Mouse (Mus musculus) midbrain, postnatal 0 days (tissue): ENCODE results near the gene Ccdc38. TPM values are rescaled to one million over a fixed set of nuclear protein-coding genes. Genes with fewer than 3 reads are reported as not detected.

Experiments used
- ATAC-seq: fragments of 200-750 bp; cut with Nextera tagmentation; 2 replicates; pipeline ENCODE4 v1.8.0; 2017; ENCODE audit warnings: moderate number of reproducible peaks, mild to moderate bottlenecking, moderate TSS enrichment, moderate library complexity; ENCODE audit not compliant: low FRiP score
- DNase-seq: peaks from one replicate; pipeline ENCODE4 v3.0.0-alpha.2; 2015; ENCODE audit warnings: low spot score
- H3K27ac ChIP-seq: fragments of 300-500 bp; sonication (generic); 2 replicates; pipeline ENCODE4 v1.5.1; 2014; ENCODE audit warnings: low read depth, mild to moderate bottlenecking, low read length, mixed read lengths
- H3K27me3 ChIP-seq: fragments of 300-500 bp; sonication (generic); 2 replicates; pipeline ENCODE4 v1.6.1; 2014; ENCODE audit warnings: low read length, control low read depth, mixed read lengths; ENCODE audit not compliant: insufficient read depth
- H3K36me3 ChIP-seq: fragments of 300-500 bp; sonication (generic); 2 replicates; pipeline ENCODE4 v1.6.1; 2014; ENCODE audit warnings: low read length, control low read depth, mixed read lengths; ENCODE audit not compliant: insufficient read depth
- H3K4me1 ChIP-seq: fragments of 300-500 bp; sonication (generic); 2 replicates; pipeline ENCODE4 v1.6.1; 2014; ENCODE audit warnings: mild to moderate bottlenecking, control low read depth, antibody characterized with exemption, low read length, mixed read lengths; ENCODE audit not compliant: insufficient read depth
- H3K4me2 ChIP-seq: fragments of 300-500 bp; sonication (generic); 2 replicates; pipeline ENCODE4 v1.6.1; 2014; ENCODE audit warnings: low read depth, mild to moderate bottlenecking, low read length, mixed read lengths; ENCODE audit not compliant: poor library complexity, severe bottlenecking
- H3K4me3 ChIP-seq: fragments of 300-500 bp; sonication (generic); 2 replicates; pipeline ENCODE4 v1.5.1; 2014; ENCODE audit warnings: low read depth, mild to moderate bottlenecking, low read length, moderate library complexity
- H3K9ac ChIP-seq: fragments of 300-500 bp; sonication (generic); replicated peaks from 2 replicates; pipeline ENCODE4 v1.6.1; 2014; ENCODE audit warnings: mild to moderate bottlenecking, low read length, moderate library complexity, mixed read lengths; ENCODE audit not compliant: poor library complexity, severe bottlenecking
- H3K9me3 ChIP-seq: fragments of 300-500 bp; sonication (generic); 2 replicates; pipeline ENCODE4 v1.6.1; 2016; ENCODE audit warnings: low read length, control low read depth
- CTCF ChIP-seq: IDR thresholded peaks from 2 replicates; pipeline ENCODE4 v1.5.1; 2016; ENCODE audit warnings: antibody characterized with exemption, mild to moderate bottlenecking
- WGBS: fragments of 180-500 bp; shearing (Covaris S2); extraction: QIAGEN DNeasy Blood & Tissue Kit; methylation state at CpG from one replicate; pipeline ENCODE4 v1.1.7; 2014; 5-methylcytosine and 5-hydroxymethylcytosine counted together
- polyA plus RNA-seq: library from polyadenylated mRNA; unstranded; fragments of >200 nt; fragmentation: Nextera tagmentation; extraction: Ambion mirVana; gene quantifications from 2 replicates; pipeline ENCODE4 v1.2.1, GENCODE M21; 2015
- total RNA-seq: library from RNA; depleted of rRNA; stranded (reverse); fragments of >200 nt; gene quantifications from 2 replicates; pipeline ENCODE4 v1.2.3, GENCODE M21; 2014

Gene Ccdc38
- total and polyA plus RNA-seq, 2 experiments from 2014 or later = 0.52 to 4.4 TPM

DNA sequence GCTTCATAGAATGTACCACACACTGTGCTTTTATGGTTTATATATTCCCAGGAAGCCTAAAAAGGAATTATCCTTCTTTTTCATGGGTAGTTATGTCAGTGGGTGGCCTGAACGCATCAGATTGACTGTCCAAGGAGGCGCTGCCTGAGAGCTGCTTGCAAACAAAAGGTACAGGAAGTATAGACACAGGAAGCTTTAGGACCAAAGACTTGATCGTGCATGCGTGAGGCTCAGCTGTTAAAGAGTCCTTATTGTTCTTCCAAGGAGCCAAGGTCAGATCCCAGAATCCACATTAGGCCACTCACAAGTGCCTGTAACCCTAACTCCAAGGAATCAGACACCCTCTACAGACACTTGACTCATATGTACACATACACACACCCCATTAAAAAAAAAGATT, 1.9 kb downstream of the Ccdc38 start:
- no peak for TF ChIP-seq CTCF
- H3K27ac ChIP-seq = no peak overlapping the region
- no peak overlapping the region for H3K4me3 ChIP-seq
- H3K9ac ChIP-seq = no peak overlapping the region
- DNase-seq (no peak), ATAC-seq (no peak)
- H3K9me3 ChIP-seq = no peaks in the 10 kb centered on the region
- peaks cover 4% of the 10 kb centered on the region; the same call in 1 of the 2 replicates for H3K27me3 ChIP-seq
- H3K4me1 ChIP-seq = no peaks in the 10 kb centered on the region
- H3K4me2 ChIP-seq = no peak overlapping the region
- H3K36me3 ChIP-seq = no peaks in the 10 kb centered on the region
- 27% methylated on average over 4 of the region's 4 CpGs for WGBS

DNA sequence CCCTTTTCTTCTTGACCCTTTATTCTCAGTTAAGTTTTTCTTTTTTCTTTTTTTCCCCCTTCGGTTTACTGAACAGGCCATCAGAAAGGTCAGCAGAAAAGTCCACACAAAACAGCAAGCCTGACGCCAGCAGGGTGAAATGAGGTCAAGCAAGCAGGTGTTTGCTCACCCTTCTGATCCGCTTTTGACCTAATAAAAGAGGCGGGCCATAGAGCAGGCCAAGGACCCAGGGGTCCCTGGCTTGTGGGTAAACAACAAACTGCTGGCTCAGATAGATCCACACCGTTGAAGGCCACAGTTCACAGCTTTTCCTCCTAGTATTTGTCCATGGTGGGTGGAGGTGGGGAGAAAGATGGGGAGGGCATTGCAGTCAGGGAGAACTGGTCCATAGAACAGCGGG, 2.7 kb downstream of the Ccdc38 start:
- no peaks in the 10 kb centered on the region for H3K4me1 ChIP-seq
- H3K27ac ChIP-seq = no peak overlapping the region
- peaks cover 4% of the 10 kb centered on the region; the same call in 1 of the 2 replicates for H3K27me3 ChIP-seq
- H3K36me3 ChIP-seq = no peaks in the 10 kb centered on the region
- ATAC-seq (no peak), DNase-seq (no peak)
- H3K9ac ChIP-seq = no peak overlapping the region
- no peak overlapping the region for H3K4me2 ChIP-seq
- 67% methylated on average over 6 of the region's 6 CpGs for WGBS
- TF ChIP-seq CTCF = no peak
- H3K4me3 ChIP-seq = no peak overlapping the region
- H3K9me3 ChIP-seq = no peaks in the 10 kb centered on the region

DNA sequence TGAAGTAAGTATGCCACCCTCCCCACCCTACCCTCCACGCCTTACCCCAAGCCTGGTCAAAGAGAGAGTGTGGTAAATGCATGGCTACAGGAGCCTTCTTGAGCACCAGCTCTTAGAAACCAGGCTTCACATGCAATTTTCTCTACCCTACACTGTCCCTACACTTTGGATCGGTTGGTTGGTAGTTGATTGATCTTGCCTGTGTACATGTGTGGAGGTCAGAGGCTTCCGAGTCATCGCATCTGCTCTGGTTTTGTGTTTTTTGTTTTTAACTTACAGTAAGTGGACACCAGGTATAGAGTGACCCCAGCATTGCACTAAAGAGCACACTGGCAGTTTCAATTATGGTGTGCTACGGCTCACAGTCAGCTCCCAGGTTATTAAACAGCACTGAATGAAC, 3.7 kb downstream of the Ccdc38 start:
- Histone ChIP-seq H3K9me3 (no peaks in the 10 kb centered on the region), H3K4me1 (no peaks in the 10 kb centered on the region), H3K36me3 (no peaks in the 10 kb centered on the region), H3K27me3 (peaks cover 4% of the 10 kb centered on the region; the same call in 1 of the 2 replicates), H3K9ac (no peak overlapping the region), H3K4me3 (no peak overlapping the region), H3K4me2 (no peak overlapping the region), H3K27ac (no peak overlapping the region)
- no peak for TF ChIP-seq CTCF
- 87% methylated on average over 5 of the region's 5 CpGs for WGBS
- DNase-seq (no peak), ATAC-seq (no peak)

DNA sequence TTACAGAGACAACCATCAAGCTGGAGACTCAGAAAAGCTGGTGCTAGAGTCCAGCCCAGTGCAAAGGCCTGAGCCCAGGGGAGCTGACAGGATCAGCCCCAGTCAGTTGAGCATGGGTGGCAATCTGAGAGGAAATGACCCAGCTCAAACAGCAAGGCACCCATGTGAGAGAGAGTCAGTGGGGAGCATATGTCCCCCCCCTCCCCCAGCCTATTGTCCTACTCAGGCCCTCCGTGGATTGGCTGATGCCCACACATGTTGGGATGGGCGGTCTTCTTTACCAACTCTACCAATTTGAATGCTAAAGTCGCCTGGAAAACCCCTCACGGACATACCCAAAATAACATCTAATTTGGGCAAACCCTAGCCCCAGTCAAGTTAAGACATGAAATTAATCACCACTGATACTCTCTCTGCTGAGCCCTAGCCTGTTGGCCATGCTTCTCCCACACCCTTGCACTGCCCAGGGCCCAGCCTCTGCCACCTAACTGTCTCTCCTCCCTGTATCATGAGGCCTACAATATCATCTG, 7.4 kb downstream of the Ccdc38 start:
- ATAC-seq (no peak), DNase-seq (no peak)
- Histone ChIP-seq H3K27me3 (no peaks in the 10 kb centered on the region), H3K4me3 (no peak overlapping the region), H3K4me1 (no peaks in the 10 kb centered on the region), H3K36me3 (no peaks in the 10 kb centered on the region), H3K9ac (no peak overlapping the region), H3K27ac (no peak overlapping the region), H3K4me2 (no peak overlapping the region), H3K9me3 (no peaks in the 10 kb centered on the region)
- TF ChIP-seq CTCF = no peak
- WGBS = 93% methylated on average over 4 of the region's 4 CpGs

DNA sequence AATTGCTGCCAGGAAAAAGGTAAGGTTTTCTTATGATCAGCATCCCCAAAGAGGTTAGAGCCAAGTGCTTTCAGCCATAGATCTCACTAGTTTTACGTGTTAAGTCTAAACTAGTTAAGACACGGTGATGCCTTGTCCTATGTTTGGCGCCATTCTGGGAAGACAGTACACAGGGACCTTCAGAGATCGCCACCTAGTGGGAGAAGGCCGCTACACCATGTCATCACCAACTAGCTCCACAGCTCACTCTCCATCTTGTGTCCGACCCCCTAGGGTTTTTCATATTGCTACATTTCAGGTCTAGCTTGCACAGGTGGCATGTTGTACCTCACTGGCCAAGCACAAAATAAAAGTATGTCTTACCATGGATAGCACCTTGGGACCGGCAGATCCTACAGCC, 8.6 kb downstream of the Ccdc38 start:
- Histone ChIP-seq H3K27me3 (no peaks in the 10 kb centered on the region), H3K9me3 (no peaks in the 10 kb centered on the region), H3K4me3 (no peak overlapping the region), H3K4me2 (no peak overlapping the region), H3K9ac (no peak overlapping the region), H3K36me3 (no peaks in the 10 kb centered on the region), H3K27ac (no peak overlapping the region), H3K4me1 (no peaks in the 10 kb centered on the region)
- DNase-seq (peak; percentile 85), ATAC-seq (no peak)
- TF ChIP-seq CTCF = peak; percentile 87
- WGBS = 17% methylated on average over 7 of the region's 7 CpGs

DNA sequence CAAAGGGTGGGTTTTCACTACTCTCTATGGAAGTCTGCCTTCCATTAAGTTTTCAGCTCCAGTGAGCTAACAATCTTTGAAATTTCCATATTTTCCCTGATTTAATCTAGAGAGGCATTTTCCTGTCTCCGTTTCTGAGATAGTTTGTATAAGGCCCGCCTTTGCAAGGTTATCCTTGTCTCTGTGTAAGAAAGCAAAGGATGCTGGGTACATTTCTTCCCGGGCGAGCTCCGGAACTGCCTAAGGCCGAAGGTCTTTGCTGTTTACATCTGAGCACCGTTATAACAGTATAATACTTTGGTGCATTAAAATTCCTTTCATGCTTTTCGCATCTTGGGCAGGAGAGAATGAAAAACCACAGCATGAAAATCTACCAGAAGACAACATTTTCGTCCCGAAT, 9.4 kb downstream of the Ccdc38 start:
- H3K4me2 ChIP-seq = no peak overlapping the region
- WGBS = 75% methylated on average over 10 of the region's 10 CpGs
- H3K4me3 ChIP-seq = no peak overlapping the region
- H3K9me3 ChIP-seq = no peaks in the 10 kb centered on the region
- H3K27me3 ChIP-seq = peaks cover 1% of the 10 kb centered on the region; the same call in 1 of the 2 replicates
- no peaks in the 10 kb centered on the region for H3K4me1 ChIP-seq
- no peaks in the 10 kb centered on the region for H3K36me3 ChIP-seq
- no peak for TF ChIP-seq CTCF
- H3K9ac ChIP-seq = no peak overlapping the region
- no peak for ATAC-seq
- no peak overlapping the region for H3K27ac ChIP-seq
- DNase-seq = no peak
